Mouse (Mus musculus) heart, postnatal 10 days (tissue): Measurements from ENCODE around the gene Capn7. TPM values are rescaled to one million over a fixed set of nuclear protein-coding genes. Genes with fewer than 3 reads are reported as not detected.

Source experiments
- DNase-seq, 2 experiments: peaks; one replicate each; pipeline ENCODE4 v3.0.0; 2021
- intact Hi-C: fragments of 180-260 bp; cut with DNase I; formaldehyde crosslinking; loops from one replicate; pipeline ENCODE4 v1.15.1; 2025
- total RNA-seq, 2 experiments: library from RNA; stranded (reverse); gene quantifications; 2 replicates each; pipeline ENCODE4 v1.2.3; 2021

Gene Capn7
- total RNA-seq: 10 to 100 TPM; 29.8 to 37.9 TPM

DNA sequence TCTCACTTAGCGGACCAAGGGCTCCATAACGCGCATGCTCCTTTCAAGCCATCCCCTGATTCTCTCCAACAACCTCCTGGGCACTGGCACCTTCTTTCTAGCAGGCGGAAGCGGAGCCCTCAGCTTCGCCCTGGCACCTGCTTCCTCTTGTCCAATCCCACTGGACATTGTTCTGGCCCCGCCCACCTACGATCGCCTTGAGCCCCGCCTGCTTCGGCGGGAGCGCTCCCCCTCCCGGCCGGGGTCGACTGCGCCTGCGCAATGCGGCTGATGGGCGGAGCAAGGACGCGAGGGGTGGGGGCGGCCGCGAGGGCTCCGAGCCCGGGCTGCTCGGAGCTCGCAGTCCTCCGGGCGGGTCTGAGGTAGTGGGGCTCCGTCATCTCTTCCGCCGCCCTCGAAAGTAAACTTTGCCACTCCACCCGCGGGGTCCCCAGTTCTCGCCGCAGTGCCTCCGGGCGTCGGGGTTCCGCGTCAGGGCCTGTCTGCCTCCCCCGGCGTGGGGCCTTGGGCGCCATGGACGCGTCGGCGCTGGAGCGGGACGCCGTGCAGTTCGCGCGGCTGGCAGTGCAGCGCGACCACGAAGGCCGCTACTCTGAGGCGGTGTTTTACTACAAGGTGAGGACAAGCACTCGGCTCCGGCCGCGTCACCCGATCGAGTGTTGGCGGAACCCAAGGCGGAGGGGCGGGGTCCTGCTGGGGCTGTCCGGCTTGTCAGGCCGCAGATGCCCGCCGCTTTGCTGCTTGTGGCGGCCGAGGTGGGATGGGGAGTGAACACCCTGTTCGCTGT is at the start of gene Capn7:
Gene Capn7, plus strand, starts transcription at position 270 of the 787 bp plus-strand sequence.
- intact Hi-C loops: loop anchor here (5.0 kb wide), 2 partner anchors 84 to 119 kb away; partner anchors contain the start of genes Bap1, Nisch, Phf7 and Sema3g
- DNase-seq: peak; percentile 98 to 99

DNA sequence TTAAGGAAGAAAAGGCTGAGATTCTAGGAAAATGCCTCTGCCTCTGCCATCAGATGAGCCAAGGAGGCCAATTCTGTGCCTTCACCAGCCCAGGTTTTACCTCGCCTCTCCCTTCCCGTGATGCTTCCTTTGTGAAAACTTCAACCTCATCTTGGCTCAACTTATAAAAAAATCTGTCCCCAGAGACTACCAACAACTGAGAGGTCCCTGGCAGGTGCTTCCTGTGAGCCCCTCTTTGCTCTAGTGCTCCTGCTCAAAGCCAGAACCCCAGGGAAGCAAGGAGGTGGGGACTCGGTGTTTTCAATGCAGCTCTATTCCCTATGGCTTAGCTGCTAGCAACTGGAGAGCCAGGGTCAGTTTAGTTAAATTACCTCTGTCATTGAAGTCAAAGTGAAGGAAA is 23.2 kb upstream of the Capn7 start:
- no peak for DNase-seq
- intact Hi-C loops: no loop called here

GRCm38 (mm10) chr14:31316613-31317012 is 19.8 kb upstream of the Capn7 start:
- no peak for DNase-seq
- intact Hi-C loops: no loop called here

GRCm38 (mm10) chr14:31317754-31318153 is 18.7 kb upstream of the Capn7 start:
- intact Hi-C loops: no loop called here
- no peak for DNase-seq

DNA sequence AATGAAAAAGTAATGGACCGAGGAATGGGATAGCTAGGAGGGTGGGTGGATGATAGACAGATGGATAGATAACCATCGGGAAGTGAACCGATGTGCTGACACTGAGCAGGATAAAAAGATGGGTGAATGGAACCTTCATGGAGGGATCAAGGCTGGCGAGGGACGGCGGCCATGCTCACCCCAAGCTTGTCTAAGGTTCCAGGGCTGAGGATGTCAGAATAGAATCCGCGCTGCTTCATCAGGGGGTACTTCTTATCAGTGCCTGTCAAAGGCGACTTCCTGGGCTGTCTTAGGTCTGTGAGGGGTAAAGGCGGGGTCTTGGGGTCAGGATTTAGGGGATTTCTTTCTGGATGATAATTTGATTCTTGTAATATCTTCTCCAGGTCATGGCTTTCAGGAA is 16.9 kb upstream of the Capn7 start:
- no peak for DNase-seq
- intact Hi-C loops: no loop called here

DNA sequence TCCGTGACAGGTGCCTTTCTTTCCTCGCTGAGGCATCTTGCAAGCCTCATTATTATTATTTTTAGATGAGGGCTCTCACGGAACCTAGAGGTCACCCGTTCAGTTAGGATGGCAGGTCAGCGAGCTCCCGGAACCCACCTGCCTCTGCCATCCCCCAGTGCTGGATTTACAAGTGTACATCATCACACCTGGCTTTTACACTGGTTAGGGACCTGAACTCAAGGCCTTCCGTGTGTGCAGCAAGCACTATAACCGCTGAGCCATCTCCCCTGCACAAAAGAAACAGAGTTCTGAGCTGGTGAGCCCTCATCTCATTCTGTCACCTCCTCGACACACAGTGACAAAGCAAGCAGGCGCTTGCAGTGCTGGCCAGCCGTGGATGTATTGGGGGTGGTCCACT is 15.3 kb upstream of the Capn7 start:
- intact Hi-C loops: no loop called here
- DNase-seq: no peak

- intact Hi-C loops: no loop called here
- DNase-seq: no peak
These were observed 14.2 kb upstream of the Capn7 start for GRCm38 (mm10) chr14:31322191-31322590.

- intact Hi-C loops: no loop called here
- DNase-seq: no peak
These were observed 13.2 kb upstream of the Capn7 start for GRCm38 (mm10) chr14:31323189-31323588.

GRCm38 (mm10) chr14:31323849-31324792 is 12.3 kb upstream of the Capn7 start, which contains the start of gene Dnah1:
Gene Dnah1 (minus strand): TSS chr14:31323896.
- intact Hi-C loops: loop anchor here (2.0 kb wide), 1 partner anchor 51 kb away; no protein-coding TSS in a partner anchor

GRCm38 (mm10) chr14:31324851-31325250 is 11.6 kb upstream of the Capn7 start:
- DNase-seq: no peak
- intact Hi-C loops: loop anchor here (2.0 kb wide), 1 partner anchor 52 kb away; no protein-coding TSS in a partner anchor

More at GRCm38 (mm10) chr14:31323849-31324792, 12.3 kb upstream of the Capn7 start, which contains the start of gene Dnah1:
- DNase-seq: peak; percentile 36 to 51

GRCm38 (mm10) chr14:31325551-31325950 is 10.9 kb upstream of the Capn7 start:
- intact Hi-C loops: loop anchor here (2.0 kb wide), 1 partner anchor 53 kb away; no protein-coding TSS in a partner anchor
- no peak for DNase-seq

DNA sequence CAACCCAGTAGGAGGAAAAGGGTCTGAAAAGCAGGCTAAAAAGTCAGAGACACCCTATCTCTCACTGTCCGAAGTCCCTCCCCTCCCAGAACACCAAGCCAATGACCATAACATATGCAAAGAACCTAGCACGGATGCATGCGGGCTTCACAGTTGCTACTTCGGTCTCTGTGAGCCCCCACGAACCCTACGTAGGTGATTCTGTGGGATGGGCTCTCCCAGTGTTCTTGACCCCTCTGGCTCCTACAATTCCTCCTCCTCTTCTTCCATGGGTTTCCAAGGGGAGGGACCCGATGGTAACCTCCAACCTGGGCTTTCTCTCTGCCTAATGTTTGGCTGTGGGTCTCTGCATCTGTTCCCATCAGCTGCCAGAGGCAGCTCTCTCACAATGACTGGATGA is 9.7 kb upstream of the Capn7 start:
- intact Hi-C loops: no loop called here
- DNase-seq: no peak

DNA sequence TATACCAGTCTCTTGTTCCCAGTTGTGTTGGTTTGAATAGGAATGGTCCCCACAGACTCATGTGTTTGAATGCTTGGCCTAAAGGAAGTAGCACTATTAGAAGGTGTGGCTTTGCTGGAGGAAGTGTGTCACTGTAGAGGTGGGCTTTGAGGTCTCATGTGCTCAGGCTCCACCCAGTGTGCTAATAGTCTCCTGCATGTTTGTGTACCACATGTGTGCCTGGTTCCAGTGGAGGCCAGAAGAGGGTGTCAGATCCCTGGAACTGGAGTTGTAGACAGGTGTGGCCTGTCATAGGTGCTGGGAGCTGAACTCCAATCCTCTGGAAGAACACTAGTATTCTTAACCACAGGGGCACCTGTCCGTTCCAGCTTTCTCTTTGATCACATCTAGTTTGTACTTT is 9.2 kb upstream of the Capn7 start:
- intact Hi-C loops: no loop called here
- DNase-seq: no peak

- no peak for DNase-seq
- intact Hi-C loops: no loop called here
These were observed 8.8 kb upstream of the Capn7 start for GRCm38 (mm10) chr14:31327681-31328080.

GRCm38 (mm10) chr14:31329741-31330140 is 6.7 kb upstream of the Capn7 start:
- intact Hi-C loops: no loop called here
- DNase-seq: no peak

DNA sequence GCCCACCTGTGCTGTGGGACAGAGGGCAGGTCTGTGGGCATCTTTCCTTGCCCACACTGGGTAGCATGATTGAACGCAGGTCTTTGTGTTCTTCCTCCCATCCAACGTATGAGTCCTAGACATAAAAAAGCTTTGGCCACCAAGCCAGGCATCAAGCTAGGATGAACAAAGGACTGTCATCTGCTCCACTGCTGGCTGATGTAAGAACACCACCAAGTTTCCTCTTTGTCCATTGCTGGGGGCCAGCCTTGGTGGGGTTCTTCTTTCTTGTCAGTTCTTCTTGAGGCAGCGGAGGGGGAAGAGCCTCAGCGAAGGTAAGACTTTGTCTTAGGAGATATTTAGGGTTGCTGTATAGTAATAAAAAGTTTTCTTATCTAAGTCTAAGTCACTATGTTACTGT is 5.5 kb upstream of the Capn7 start:
- intact Hi-C loops: no loop called here

DNA sequence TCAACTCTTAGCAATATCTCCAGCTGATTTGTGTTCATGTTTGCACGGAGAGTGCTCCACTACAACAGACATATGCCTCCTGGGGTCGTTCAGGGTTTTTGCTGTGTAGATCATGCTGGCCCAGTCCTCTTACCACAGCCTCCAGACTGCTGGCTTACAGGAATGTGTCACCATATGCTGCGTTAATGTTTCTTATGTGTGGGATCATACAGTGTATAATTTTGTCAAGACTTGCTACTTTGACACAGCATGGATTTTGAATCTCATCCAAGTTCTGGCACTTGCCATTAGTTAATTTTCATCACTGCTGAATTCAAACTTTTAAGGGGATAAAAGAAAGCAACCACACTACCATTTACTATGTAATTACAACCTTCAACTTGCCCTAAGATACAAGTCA is 673 bp upstream of the Capn7 start:
- no peak for DNase-seq
- intact Hi-C loops: loop anchor here (5.0 kb wide), 2 partner anchors 83 to 118 kb away; partner anchors contain the start of genes Bap1, Nisch, Phf7 and Sema3g

More for the DNA sequence above, 5.5 kb upstream of the Capn7 start:
- no peak for DNase-seq

GRCm38 (mm10) chr14:31337406-31337805 is 968 bp downstream of the Capn7 start:
- no peak for DNase-seq
- intact Hi-C loops: loop anchor here (5.0 kb wide), 2 partner anchors 85 to 120 kb away; partner anchors contain the start of genes Bap1, Nisch, Phf7 and Sema3g

GRCm38 (mm10) chr14:31337947-31338346 is 1.5 kb downstream of the Capn7 start:
- intact Hi-C loops: loop anchor here (5.0 kb wide), 2 partner anchors 86 to 121 kb away; partner anchors contain the start of genes Bap1, Nisch, Phf7 and Sema3g
- no peak for DNase-seq

DNA sequence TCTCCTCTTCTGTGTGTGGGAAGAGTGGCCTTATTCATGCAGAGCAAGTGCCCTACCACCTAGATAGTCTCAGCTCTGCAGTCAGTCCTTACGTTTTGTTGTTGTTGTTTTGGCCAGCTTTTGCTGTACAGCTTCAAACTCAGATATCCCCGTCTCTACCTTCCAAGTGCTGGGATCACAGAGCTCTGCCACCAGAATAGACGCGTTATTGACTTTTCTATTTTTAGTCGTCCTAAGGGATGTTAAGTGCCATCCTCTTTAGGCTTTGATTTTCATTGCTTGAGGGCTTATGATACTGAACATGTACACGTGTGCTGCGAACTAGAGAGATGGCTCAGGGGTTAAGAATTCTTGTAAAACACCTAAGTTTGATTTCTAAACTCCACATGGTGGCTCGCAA is 6.8 kb downstream of the Capn7 start:
- intact Hi-C loops: no loop called here
- DNase-seq: peak in 1 of 2 experiments; percentile 29

GRCm38 (mm10) chr14:31345367-31345766 is 8.9 kb downstream of the Capn7 start:
- DNase-seq: no peak
- intact Hi-C loops: no loop called here
